Mouse (Mus musculus) embryonic facial prominence, embryonic 13.5 days (tissue): ENCODE data around the gene Borcs6. TPM values are rescaled to one million over a fixed set of nuclear protein-coding genes. Genes with fewer than 3 reads are reported as not detected.

Experiments used
- ATAC-seq: fragments of 200-750 bp; cut with Nextera tagmentation; 2 replicates; pipeline ENCODE4 v1.8.0; 2017; ENCODE audit warnings: low read depth; ENCODE audit not compliant: insufficient number of reproducible peaks, insufficient read depth, low FRiP score, low TSS enrichment
- H3K27ac ChIP-seq: fragments of 300-500 bp; sonication (generic); 2 replicates; pipeline ENCODE4 v1.5.1; 2015; ENCODE audit warnings: moderate library complexity, mild to moderate bottlenecking, inconsistent platforms
- H3K27me3 ChIP-seq: fragments of 300-500 bp; sonication (generic); 2 replicates; pipeline ENCODE4 v1.6.1; 2015; ENCODE audit warnings: mild to moderate bottlenecking, inconsistent platforms
- H3K36me3 ChIP-seq: fragments of 300-500 bp; sonication (generic); 2 replicates; pipeline ENCODE4 v1.6.1; 2015; ENCODE audit warnings: mild to moderate bottlenecking, inconsistent platforms
- H3K4me1 ChIP-seq: fragments of 300-500 bp; sonication (generic); 2 replicates; pipeline ENCODE4 v1.6.1; 2015; ENCODE audit warnings: inconsistent platforms
- H3K4me2 ChIP-seq: fragments of 300-500 bp; sonication (generic); 2 replicates; pipeline ENCODE4 v1.6.1; 2015; ENCODE audit warnings: moderate library complexity, mild to moderate bottlenecking, inconsistent platforms
- H3K4me3 ChIP-seq: fragments of 300-500 bp; sonication (generic); 2 replicates; pipeline ENCODE4 v1.5.1; 2015; ENCODE audit warnings: mild to moderate bottlenecking, inconsistent platforms
- H3K9ac ChIP-seq: fragments of 300-500 bp; sonication (generic); 2 replicates; pipeline ENCODE4 v1.6.1; 2015; ENCODE audit warnings: mild to moderate bottlenecking, inconsistent platforms
- H3K9me3 ChIP-seq: fragments of 300-500 bp; sonication (generic); 2 replicates; pipeline ENCODE4 v1.6.1; 2016; ENCODE audit warnings: inconsistent platforms
- WGBS: fragments of 180-500 bp; shearing (Covaris S2); methylation state at CpG from one replicate; pipeline ENCODE4 v1.1.7; 2015; ENCODE audit warnings: mixed read lengths; 5-methylcytosine and 5-hydroxymethylcytosine counted together
- polyA plus RNA-seq: library from polyadenylated mRNA; unstranded; fragments of >200 nt; fragmentation: Nextera tagmentation; extraction: Ambion mirVana; gene quantifications from 2 replicates; pipeline ENCODE4 v1.2.1, GENCODE M21; 2015

The Borcs6 gene
- polyA plus RNA-seq, 1 experiment from 2014 or later, result 10.3 TPM

- no peaks in the 10 kb centered on the region for H3K36me3 ChIP-seq
- no peak for ATAC-seq
- no peaks in the 10 kb centered on the region for H3K9me3 ChIP-seq
- 88% methylated on average over 7 of the region's 7 CpGs for WGBS
- no peak overlapping the region for H3K4me2 ChIP-seq
- H3K27ac ChIP-seq, result no peak overlapping the region
- H3K4me1 ChIP-seq, result 0 out of 2 replicates have a peak, but pooled peaks cover 4% of the 10 kb centered on the region
- H3K4me3 ChIP-seq, result no peak overlapping the region
- no peak overlapping the region for H3K9ac ChIP-seq
- no peaks in the 10 kb centered on the region for H3K27me3 ChIP-seq
These were observed 22.1 kb downstream of the Borcs6 start for GRCm38 (mm10) chr11:69081613-69082012.

- no peak for ATAC-seq
- H3K4me2 ChIP-seq, result no peak overlapping the region
- no peak overlapping the region for H3K27ac ChIP-seq
- no peak overlapping the region for H3K4me3 ChIP-seq
- H3K4me1 ChIP-seq, result peaks cover 35% of the 10 kb centered on the region
- H3K9me3 ChIP-seq, result no peaks in the 10 kb centered on the region
- no peaks in the 10 kb centered on the region for H3K27me3 ChIP-seq
- 56% methylated on average over 6 of the region's 6 CpGs for WGBS
- no peak overlapping the region for H3K9ac ChIP-seq
- H3K36me3 ChIP-seq, result peaks cover 13% of the 10 kb centered on the region
These were observed 26.1 kb downstream of the Borcs6 start for GRCm38 (mm10) chr11:69085608-69086007.

- no peak overlapping the region for H3K4me3 ChIP-seq
- whole genome bisulfite sequencing, result 58% methylated on average over 6 of the region's 6 CpGs
These were observed 26.9 kb downstream of the Borcs6 start for GRCm38 (mm10) chr11:69086390-69086789.

GRCm38 (mm10) chr11:69087082-69087481, 27.6 kb downstream of the Borcs6 start:
- no peak overlapping the region for H3K4me3 ChIP-seq
- H3K4me2 ChIP-seq, result peak overlapping the region; percentile 11; the same call in 1 of the 2 replicates
- 37% methylated on average over 4 of the region's 4 CpGs for WGBS
- peak overlapping the region; percentile 71 for H3K27ac ChIP-seq
- H3K9me3 ChIP-seq, result no peaks in the 10 kb centered on the region
- peaks cover 43% of the 10 kb centered on the region for H3K4me1 ChIP-seq
- H3K27me3 ChIP-seq, result no peaks in the 10 kb centered on the region
- no peak for ATAC-seq
- H3K36me3 ChIP-seq, result peaks cover 28% of the 10 kb centered on the region
- H3K9ac ChIP-seq, result no peak overlapping the region

More at GRCm38 (mm10) chr11:69086390-69086789, 26.9 kb downstream of the Borcs6 start:
- Histone ChIP-seq H3K9ac (no peak overlapping the region), H3K9me3 (no peaks in the 10 kb centered on the region), H3K27ac (peak overlapping the region; percentile 71), H3K4me2 (no peak overlapping the region), H3K36me3 (peaks cover 21% of the 10 kb centered on the region), H3K27me3 (no peaks in the 10 kb centered on the region), H3K4me1 (peaks cover 39% of the 10 kb centered on the region)
- no peak for ATAC-seq

GRCm38 (mm10) chr11:69087597-69087996, 28.1 kb downstream of the Borcs6 start:
- H3K4me2 ChIP-seq, result peak overlapping the region; percentile 93
- no peaks in the 10 kb centered on the region for H3K27me3 ChIP-seq
- peak overlapping the region; percentile 72; the same call in 1 of the 2 replicates for H3K27ac ChIP-seq
- ATAC-seq, result no peak
- H3K36me3 ChIP-seq, result peaks cover 33% of the 10 kb centered on the region
- peak overlapping the region; percentile 96 for H3K9ac ChIP-seq
- 65% methylated on average over 2 of the region's 2 CpGs for WGBS
- H3K9me3 ChIP-seq, result no peaks in the 10 kb centered on the region
- peaks cover 43% of the 10 kb centered on the region for H3K4me1 ChIP-seq
- H3K4me3 ChIP-seq, result peak overlapping the region; percentile 73

DNA sequence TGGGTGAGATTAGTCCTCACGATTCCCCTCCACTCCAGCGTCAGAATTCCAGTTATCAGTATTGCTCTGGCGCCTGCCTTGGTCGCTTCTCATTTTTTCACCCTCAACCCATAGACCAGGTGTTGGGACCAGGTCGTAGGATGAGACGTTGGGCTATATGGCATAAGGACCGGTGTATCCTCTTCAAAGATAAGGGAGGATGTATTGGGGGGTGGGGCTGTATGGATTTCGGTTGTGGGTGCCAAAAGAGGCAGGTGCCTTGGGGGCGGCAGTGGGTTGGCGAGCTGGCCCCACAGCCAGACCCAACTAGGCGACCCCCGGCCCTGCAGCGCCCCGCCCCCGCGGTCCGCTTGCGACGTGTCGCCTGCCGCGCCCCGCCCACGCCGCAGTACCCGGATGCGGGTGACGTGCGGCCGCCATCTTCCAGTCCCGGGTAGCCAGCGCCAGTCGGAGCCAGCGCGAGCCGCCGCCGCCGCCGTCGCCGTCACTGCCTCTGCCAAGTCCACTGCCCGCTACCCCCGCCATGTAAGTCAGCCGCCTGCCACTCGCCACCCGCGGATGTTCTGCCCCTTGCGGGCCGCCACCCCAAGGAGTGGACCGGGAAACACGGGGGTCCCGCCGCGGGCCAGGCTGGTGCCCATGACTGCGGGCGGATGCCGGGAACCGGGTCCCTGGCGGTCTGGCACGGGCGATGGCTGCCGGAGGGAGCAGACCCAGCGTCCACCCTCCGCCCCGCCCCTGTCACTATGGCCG, 28.8 kb downstream of the Borcs6 start, which contains the start of gene Vamp2:
TSS of gene Vamp2 (plus strand) at position 388 of the 753 bp plus-strand sequence.
- no peaks in the 10 kb centered on the region for H3K9me3 ChIP-seq
- peak within 1 kb of the TSS; percentile 86 for H3K27ac ChIP-seq
- no peaks in the 10 kb centered on the region for H3K27me3 ChIP-seq
- peak within 1 kb of the TSS; percentile 73 for H3K4me3 ChIP-seq
- H3K9ac ChIP-seq, result peak within 1 kb of the TSS; percentile 96
- peaks cover 43% of the 10 kb centered on the region for H3K4me1 ChIP-seq
- H3K4me2 ChIP-seq, result peak within 1 kb of the TSS; percentile 93
- peak; percentile 75; the same call in 1 of the 2 replicates for ATAC-seq
- peaks cover 37% of the 10 kb centered on the region for H3K36me3 ChIP-seq
- WGBS, result 2% methylated on average over 60 of the region's 67 CpGs

DNA sequence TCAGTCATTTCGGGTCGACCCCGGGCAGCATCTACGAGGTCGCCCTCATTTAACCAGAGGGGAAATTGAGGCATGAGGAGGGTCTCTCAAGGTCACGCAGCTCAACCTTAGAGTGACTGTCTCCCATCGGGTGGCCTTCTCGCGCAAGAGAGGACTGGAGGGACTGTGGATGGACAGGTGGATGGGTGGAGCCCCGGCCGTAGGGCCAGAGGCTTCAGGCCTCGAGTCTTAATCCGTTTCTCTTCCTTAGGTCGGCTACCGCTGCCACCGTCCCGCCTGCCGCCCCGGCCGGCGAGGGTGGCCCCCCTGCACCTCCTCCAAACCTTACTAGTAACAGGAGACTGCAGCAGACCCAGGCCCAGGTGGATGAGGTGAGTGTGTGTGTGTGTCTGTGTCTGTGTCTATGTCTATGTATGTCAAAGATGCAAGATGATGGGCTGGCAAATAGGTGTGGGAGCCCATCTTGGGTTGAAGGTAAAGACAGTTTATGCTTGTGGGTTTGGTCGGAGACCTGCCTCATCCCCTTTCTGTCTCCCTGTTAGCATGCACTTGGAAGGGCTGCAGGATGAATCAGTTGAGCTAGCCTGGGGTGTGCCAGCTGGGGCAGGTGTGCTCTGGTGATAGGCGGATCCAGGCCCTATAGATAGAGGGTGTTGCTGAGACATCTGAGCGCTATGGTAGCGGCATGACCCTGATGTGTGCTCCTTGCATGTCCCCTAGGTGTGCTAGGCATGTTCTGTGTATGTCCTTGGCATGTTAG, 29.5 kb downstream of the Borcs6 start:
- peak overlapping the region; percentile 96 for H3K9ac ChIP-seq
- H3K27me3 ChIP-seq, result no peaks in the 10 kb centered on the region
- peak overlapping the region; percentile 73 for H3K4me3 ChIP-seq
- H3K4me1 ChIP-seq, result peaks cover 45% of the 10 kb centered on the region
- H3K4me2 ChIP-seq, result peak overlapping the region; percentile 93
- H3K36me3 ChIP-seq, result peaks cover 37% of the 10 kb centered on the region
- no peaks in the 10 kb centered on the region for H3K9me3 ChIP-seq
- H3K27ac ChIP-seq, result peak overlapping the region; percentile 86
- ATAC-seq, result no peak
- WGBS, result 10% methylated on average over 25 of the region's 25 CpGs

GRCm38 (mm10) chr11:69089616-69090290, 30.2 kb downstream of the Borcs6 start:
- H3K27ac ChIP-seq, result peak overlapping the region; percentile 86; the same call in 1 of the 2 replicates
- H3K9ac ChIP-seq, result peak overlapping the region; percentile 96
- peak overlapping the region; percentile 93 for H3K4me2 ChIP-seq
- peak overlapping the region; percentile 73 for H3K4me3 ChIP-seq
- 87% methylated on average over 12 of the region's 12 CpGs for WGBS
- H3K4me1 ChIP-seq, result peaks cover 50% of the 10 kb centered on the region
- ATAC-seq, result no peak
- no peaks in the 10 kb centered on the region for H3K9me3 ChIP-seq
- H3K27me3 ChIP-seq, result no peaks in the 10 kb centered on the region
- peaks cover 37% of the 10 kb centered on the region for H3K36me3 ChIP-seq

DNA sequence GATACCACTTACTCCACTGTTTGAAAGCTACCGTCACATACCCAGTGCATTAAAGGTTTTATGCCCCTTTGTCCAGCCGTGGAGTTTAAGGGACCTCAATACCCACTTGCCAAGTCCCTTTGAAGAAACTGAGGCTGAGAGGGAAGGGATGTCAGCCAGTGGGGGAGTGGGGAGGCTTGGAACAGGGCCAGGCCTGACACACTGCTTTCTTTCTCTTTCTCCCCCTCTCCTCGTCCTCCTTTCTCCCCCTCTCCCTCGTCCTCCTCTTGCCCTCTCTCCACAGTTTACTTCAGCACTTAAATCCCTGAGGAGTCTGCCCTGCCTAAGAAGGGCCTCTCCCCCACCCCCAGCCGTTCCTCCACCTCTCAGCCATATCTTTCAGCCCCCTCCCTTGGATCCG, 30.9 kb downstream of the Borcs6 start:
- 66% methylated on average over 6 of the region's 6 CpGs for WGBS
- Histone ChIP-seq H3K4me2 (peak overlapping the region; percentile 93), H3K9ac (peak overlapping the region; percentile 96), H3K27ac (no peak overlapping the region), H3K9me3 (no peaks in the 10 kb centered on the region), H3K27me3 (no peaks in the 10 kb centered on the region), H3K4me3 (peak overlapping the region; percentile 73; the same call in 1 of the 2 replicates), H3K4me1 (peaks cover 50% of the 10 kb centered on the region), H3K36me3 (peaks cover 37% of the 10 kb centered on the region)
- no peak for ATAC-seq

DNA sequence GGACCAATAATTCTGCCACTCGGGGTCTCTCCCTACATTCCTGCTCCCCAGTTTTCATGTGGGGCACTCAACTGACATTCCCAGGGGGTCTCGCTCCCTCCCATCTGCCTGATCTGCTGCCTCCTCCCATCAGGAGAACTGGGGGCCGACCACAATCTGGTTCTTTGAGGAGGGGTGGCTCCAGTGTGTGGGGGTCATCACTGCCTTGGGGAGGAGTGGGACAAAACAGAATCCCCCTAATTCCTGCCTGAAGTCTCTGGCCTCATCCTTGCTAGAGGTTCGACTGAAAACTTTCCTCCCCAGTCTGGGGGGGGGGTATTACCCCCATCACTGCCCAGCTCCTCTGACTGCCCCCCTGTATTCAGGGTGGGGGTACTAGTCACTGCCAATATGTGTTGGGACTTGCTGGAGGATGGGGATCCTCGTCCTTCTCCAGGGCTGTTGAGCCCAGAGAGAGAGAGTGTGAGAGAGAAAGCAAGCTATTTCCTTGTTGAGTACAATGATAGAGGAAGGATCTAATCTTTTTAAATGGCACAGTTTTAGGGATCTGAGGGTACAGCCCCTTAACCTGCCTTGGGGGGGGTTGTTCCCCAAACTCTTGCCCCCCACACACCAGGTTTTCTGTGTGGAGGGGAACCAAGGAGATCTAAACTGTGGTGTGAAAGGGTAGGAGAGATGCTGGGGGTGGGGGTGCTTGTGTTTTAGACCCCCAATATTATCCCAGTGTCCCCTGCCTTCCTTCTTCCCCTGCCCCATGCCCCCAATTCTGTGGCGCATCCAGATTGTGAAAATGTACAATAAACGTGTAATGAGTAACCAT, 32.3 kb downstream of the Borcs6 start:
- no peak overlapping the region for H3K4me3 ChIP-seq
- peaks cover 54% of the 10 kb centered on the region for H3K4me1 ChIP-seq
- H3K9me3 ChIP-seq, result no peaks in the 10 kb centered on the region
- no peak overlapping the region for H3K4me2 ChIP-seq
- ATAC-seq, result no peak
- H3K27ac ChIP-seq, result no peak overlapping the region
- WGBS, result 63% methylated on average over 7 of the region's 7 CpGs
- peaks cover 37% of the 10 kb centered on the region for H3K36me3 ChIP-seq
- no peaks in the 10 kb centered on the region for H3K27me3 ChIP-seq
- peak overlapping the region; percentile 6; the same call in 1 of the 2 replicates for H3K9ac ChIP-seq
